Mouse (Mus musculus) intestine, embryonic 15.5 days (tissue): ENCODE measurements around the gene Mgrn1. TPM values are rescaled to one million over a fixed set of nuclear protein-coding genes. Genes with fewer than 3 reads are reported as not detected.
A peak's percentile ranks its signal among the peaks of the same experiment; 100 is the strongest.

Source experiments
- ATAC-seq: fragments of 200-750 bp; cut with Nextera tagmentation; 2 replicates; pipeline ENCODE4 v1.8.0; 2017; ENCODE audit warnings: moderate TSS enrichment, moderate library complexity
- H3K27ac ChIP-seq: fragments of 300-500 bp; sonication (generic); 2 replicates; pipeline ENCODE4 v1.5.1; 2015; ENCODE audit warnings: mild to moderate bottlenecking, inconsistent platforms
- H3K27me3 ChIP-seq: fragments of 300-500 bp; sonication (generic); replicated peaks from 2 replicates; pipeline ENCODE4 v1.6.1; 2015; ENCODE audit warnings: inconsistent platforms
- H3K36me3 ChIP-seq: fragments of 300-500 bp; sonication (generic); 2 replicates; pipeline ENCODE4 v1.6.1; 2015; ENCODE audit warnings: inconsistent platforms
- H3K4me1 ChIP-seq: fragments of 300-500 bp; sonication (generic); replicated peaks from 2 replicates; pipeline ENCODE4 v1.6.1; 2015; ENCODE audit warnings: inconsistent platforms
- H3K4me2 ChIP-seq: fragments of 300-500 bp; sonication (generic); replicated peaks from 2 replicates; pipeline ENCODE4 v1.6.1; 2015; ENCODE audit warnings: mild to moderate bottlenecking, inconsistent platforms
- H3K4me3 ChIP-seq: fragments of 300-500 bp; sonication (generic); replicated peaks from 2 replicates; pipeline ENCODE4 v1.5.1; 2015; ENCODE audit warnings: inconsistent platforms
- H3K9ac ChIP-seq: fragments of 300-500 bp; sonication (generic); 2 replicates; pipeline ENCODE4 v1.6.1; 2015; ENCODE audit warnings: inconsistent platforms
- H3K9me3 ChIP-seq: fragments of 300-500 bp; sonication (generic); 2 replicates; pipeline ENCODE4 v1.6.1; 2016; ENCODE audit warnings: inconsistent platforms
- WGBS: fragments of 180-500 bp; shearing (Covaris S2); methylation state at CpG from one replicate; pipeline ENCODE4 v1.1.7; 2015; 5-methylcytosine and 5-hydroxymethylcytosine counted together
- polyA plus RNA-seq: library from polyadenylated mRNA; unstranded; fragments of >200 nt; fragmentation: Nextera tagmentation; extraction: Ambion mirVana; gene quantifications from 2 replicates; pipeline ENCODE4 v1.2.1, GENCODE M21; 2015

Gene Mgrn1
- polyA plus RNA-seq, 1 experiment from 2014 or later: 71.2 TPM

DNA sequence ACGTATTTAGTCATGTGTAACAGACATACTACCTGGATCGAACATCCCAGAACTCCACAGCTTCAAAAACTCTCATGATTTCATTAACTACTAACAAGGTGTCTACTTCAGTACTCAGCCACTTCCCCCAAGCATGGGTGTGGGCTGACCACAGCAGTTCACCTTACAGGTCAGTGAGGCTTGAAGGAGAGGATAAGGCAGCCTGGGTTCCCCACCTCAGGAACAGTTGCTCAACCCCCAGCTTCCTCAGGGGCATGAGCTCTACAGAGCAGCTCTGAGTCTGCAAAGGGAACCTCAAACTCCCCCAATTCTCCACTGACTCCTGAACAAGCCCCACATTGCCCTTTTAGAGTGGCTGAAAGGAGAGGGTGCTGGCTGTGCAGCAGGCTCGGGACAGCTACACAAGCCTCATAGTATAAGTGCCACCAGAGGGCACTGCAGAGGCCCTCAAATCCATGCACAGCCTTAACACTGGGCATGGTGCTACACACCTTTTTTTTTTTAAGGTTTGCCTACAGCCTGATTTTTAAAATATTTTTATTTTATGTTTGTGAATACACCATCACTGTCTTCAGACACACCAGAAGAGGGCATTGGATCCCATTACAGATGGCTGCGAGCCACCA is 93.8 kb downstream of the Mgrn1 start:
- ATAC-seq: peak; percentile 84
- no peaks in the 10 kb centered on the region for H3K9me3 ChIP-seq

DNA sequence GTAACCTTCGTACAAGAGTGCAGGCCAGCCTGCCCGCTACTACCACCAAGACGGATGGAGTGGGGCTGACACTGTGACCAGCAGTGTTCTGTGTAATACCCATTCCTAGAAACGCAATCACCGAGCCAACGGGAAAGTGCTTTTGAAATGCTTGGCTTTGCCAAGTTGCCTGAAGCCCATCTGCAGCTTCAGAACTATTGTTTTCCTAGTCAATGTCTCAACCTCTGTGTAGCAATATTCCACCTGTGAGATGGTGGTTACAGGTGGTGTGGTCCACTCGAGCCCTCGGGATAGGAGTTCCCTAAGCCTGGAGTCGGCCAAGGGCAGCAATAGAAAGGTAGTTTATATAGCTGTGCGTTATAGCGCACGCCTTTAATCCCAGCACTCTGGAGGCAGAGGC is 98.7 kb downstream of the Mgrn1 start:
- Histone ChIP-seq H3K27ac (no peak overlapping the region), H3K9ac (no peak overlapping the region), H3K36me3 (no peaks in the 10 kb centered on the region), H3K9me3 (no peaks in the 10 kb centered on the region), H3K4me3 (no peak overlapping the region), H3K4me1 (no peaks in the 10 kb centered on the region), H3K27me3 (no peaks in the 10 kb centered on the region), H3K4me2 (no peak overlapping the region)
- no peak for ATAC-seq
- 90% methylated on average over 12 of the region's 12 CpGs for WGBS

More for the DNA sequence above, 93.8 kb downstream of the Mgrn1 start:
- Histone ChIP-seq H3K27me3 (no peaks in the 10 kb centered on the region), H3K36me3 (no peaks in the 10 kb centered on the region), H3K9ac (no peak overlapping the region), H3K4me3 (no peak overlapping the region), H3K27ac (no peak overlapping the region), H3K4me2 (no peak overlapping the region), H3K4me1 (0 out of 2 replicates have a peak, but pooled peaks cover 3% of the 10 kb centered on the region)
- WGBS: 76% methylated on average over 4 of the region's 4 CpGs

Other genes starting within 250 kb of the Mgrn1 start
- gene Vasn, start 246.3 kb upstream of the Mgrn1 start, polyA plus RNA-seq: 14.1 and 15.1 TPM in 2 replicates
- gene Dnaja3, start 246.3 kb upstream of the Mgrn1 start, polyA plus RNA-seq: 86.5 and 92.1 TPM in 2 replicates
- 22.7 and 23.2 TPM in 2 replicates for gene Coro7, start 206.5 kb upstream of the Mgrn1 start, polyA plus RNA-seq
- 48.5 and 50.7 TPM in 2 replicates for gene Nmral1, start 166.9 kb upstream of the Mgrn1 start, polyA plus RNA-seq
- gene Hmox2, start 159.9 kb upstream of the Mgrn1 start, polyA plus RNA-seq: 90.4 and 91.7 TPM in 2 replicates
- gene Cdip1, start 96.0 kb upstream of the Mgrn1 start, polyA plus RNA-seq: 83.1 and 88.3 TPM in 2 replicates
- gene 4930562C15Rik, start 50.8 kb upstream of the Mgrn1 start, polyA plus RNA-seq: 0.23 TPM in 2 replicates
- gene Ubald1, start 5.9 kb upstream of the Mgrn1 start, polyA plus RNA-seq: 34.0 and 36.1 TPM in 2 replicates
- gene Nudt16l1, start 52.5 kb downstream of the Mgrn1 start, polyA plus RNA-seq: 128 and 143 TPM in 2 replicates
- gene Anks3, start 78.0 kb downstream of the Mgrn1 start, polyA plus RNA-seq: 39.6 and 42.0 TPM in 2 replicates
- gene Sept12, start 111.6 kb downstream of the Mgrn1 start, polyA plus RNA-seq: not detected in 2 replicates
- gene Smim22, start 121.0 kb downstream of the Mgrn1 start, polyA plus RNA-seq: 99.2 and 112 TPM in 2 replicates
- 46.2 and 51.7 TPM in 2 replicates for gene Rogdi, start 127.3 kb downstream of the Mgrn1 start, polyA plus RNA-seq
- gene Glyr1, start 163.6 kb downstream of the Mgrn1 start, polyA plus RNA-seq: 129 and 136 TPM in 2 replicates
- 15.4 and 17.0 TPM in 2 replicates for gene Ubn1, start 163.8 kb downstream of the Mgrn1 start, polyA plus RNA-seq
- 4.4 and 4.7 TPM in 2 replicates for gene Ppl, start 246.2 kb downstream of the Mgrn1 start, polyA plus RNA-seq